Mouse (Mus musculus) inflammation-experienced regulatory T-cells, adult 6 months (primary cell): ENCODE data around the gene Cdt1. TPM values are rescaled to one million over a fixed set of nuclear protein-coding genes. Genes with fewer than 3 reads are reported as not detected.

ENCODE experiments used
- ATAC-seq: one replicate; pipeline ENCODE4 v1.8.0; 2017
- polyA plus RNA-seq, 3 experiments: library from polyadenylated mRNA; unstranded; fragments of 100-300 nt; shearing (Covaris generic); gene quantifications; one replicate each; pipeline ENCODE4 v1.2.1; 2017

The Cdt1 gene
- 10 to 100 TPM; 11.5 to 19.8 (median 11.7) TPM for polyA plus RNA-seq

DNA sequence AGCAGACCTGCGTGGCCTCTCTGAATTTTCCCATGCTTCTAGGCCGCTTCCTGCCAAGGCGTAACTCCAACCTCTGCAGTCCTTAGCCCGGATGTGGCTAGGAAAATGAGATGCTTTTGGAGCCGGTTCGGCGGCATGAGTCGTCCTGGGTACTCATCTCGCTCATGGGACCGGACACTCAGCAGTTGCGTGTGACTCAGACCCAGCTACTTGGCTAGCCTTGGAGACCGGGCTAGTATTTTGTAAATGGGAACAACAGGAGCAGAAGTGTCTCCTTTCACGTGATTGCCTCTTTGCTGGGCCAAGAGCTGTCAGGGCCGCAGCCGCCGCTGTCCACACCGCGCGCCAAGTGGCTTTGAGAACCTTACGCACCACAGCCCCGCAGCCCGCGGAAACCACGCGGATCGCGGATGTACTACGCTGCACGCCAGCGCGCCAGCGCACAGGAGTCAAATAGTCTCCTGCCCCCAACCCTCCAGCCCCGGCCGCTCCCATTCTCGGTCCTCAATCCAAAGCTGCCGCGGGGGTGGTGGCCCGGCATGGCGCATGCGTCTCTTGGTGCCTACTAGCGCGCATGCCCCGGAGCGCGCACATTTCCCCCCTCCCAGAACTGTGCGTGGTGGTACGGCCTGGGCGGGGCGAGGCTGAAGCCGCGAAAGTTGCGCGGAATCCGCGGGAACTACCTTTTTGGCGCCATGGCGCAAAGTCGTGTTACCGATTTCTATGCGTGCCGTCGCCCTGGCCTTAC is at the start of gene Cdt1:
TSS of gene Cdt1 (plus strand) at position 655 of the 748 bp plus-strand sequence.
- ATAC-seq: peak; percentile 84

DNA sequence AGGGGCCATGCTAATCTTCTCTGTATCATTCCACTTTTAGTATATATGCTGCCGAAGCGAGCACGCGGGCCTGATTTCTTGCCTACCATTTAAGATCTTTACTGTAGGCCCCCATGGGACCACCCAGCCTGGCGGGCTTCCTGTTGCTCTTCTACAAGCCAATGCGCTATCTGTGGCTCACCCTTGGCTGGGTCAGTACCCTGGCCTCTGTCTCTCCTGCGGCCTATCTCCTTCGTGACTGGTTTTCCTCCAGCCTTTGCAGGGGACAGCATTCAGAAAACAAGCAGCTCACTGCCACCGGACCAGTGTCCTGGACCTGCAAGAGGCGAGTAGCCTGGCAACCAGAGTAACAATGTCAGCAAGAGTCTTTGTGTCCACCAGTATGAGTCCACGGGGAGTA is 47.2 kb upstream of the Cdt1 start:
- ATAC-seq: no peak

DNA sequence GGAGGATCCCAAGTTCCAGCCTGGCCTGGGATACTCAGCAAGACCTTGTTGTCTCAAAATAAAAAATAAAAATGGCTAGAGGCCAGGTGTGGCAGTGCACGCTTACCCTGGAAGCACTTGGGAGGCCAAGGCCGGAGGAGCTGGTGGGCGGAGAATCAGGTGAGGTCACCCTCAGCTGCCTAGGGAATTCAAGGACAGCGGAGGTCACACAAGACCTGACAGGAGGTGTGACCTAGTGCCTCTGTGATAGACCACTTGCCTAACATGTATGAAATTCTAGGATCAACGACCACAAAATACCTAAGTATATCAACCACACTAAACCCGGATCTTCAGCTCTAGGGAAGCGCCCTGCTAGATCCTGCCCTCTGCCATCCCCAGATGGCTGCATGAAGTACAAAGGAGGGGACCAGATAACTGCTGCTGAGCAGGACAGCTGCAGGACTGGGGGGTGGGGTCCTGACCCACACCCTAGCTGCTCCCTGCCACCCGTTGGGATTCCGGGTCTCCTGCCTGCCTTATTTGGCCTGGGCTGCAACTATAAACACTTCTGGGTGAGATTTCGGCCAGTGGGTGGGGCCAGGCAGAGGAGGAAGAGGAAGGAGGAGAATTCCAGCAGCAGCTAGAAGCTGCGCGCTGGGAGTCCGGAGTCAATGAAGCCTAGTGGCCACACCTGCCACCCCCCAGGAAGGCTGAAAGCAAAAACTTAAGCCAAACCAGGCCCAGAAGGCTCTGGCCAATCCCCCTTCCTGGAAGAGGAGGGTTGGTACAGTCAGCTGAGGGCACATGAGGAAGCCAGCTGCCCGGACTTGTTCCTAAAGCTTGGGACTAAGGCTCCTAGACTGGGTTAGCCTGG is 44.8 kb upstream of the Cdt1 start:
- no peak for ATAC-seq

DNA sequence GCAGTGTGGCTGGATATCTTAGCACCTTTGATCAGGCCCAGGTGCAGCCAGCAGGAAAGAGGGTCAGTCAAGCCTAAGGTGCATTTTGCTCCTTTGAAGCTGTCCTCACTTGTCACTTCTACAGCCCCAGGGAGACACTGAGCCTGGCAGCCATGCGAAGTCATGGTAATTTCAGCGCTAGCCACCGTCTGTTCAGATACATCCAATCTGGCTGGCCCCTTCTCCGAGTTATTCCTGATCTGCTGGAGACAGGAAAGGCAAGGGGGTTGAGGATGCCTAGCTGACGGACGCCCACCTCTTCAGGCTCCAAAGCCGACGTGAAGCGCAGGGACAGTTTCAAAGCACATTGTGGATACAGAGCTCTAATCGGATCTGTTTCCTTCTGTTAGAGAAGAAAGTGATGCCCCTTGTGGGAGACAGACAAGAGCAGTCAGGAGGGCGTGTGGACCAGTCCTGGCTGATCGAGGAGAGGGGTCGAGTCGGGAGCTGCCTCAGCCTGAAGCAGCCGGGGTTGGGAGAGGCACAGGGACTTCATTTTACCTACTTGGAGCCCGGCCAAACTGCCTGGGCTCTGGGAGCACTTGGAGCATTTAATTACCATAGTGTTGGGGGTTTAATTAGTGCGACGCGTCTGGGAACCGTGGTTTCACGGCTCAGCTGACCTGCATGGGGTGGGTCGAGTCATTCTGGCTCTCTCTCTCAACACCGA is 44.0 kb upstream of the Cdt1 start:
- no peak for ATAC-seq

DNA sequence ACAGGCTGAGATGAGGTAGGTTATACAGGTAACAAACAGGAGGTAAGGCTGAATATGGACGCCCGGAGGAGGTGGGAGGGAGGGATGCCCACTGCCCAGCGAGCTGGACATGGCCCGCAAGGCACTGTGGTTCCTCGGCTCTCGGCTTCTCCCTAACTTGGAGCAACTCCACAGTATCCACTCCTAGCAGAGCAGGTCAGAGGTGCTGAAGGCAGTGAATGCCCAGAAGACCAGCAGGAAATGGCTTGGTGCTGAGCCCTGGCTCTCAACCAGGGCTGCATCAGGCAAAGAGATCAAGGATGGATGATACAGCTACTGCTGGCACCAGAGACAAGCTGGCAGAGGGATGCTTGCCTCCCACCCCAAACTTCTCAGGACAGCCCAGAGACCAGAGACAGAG is 43.3 kb upstream of the Cdt1 start:
- no peak for ATAC-seq

DNA sequence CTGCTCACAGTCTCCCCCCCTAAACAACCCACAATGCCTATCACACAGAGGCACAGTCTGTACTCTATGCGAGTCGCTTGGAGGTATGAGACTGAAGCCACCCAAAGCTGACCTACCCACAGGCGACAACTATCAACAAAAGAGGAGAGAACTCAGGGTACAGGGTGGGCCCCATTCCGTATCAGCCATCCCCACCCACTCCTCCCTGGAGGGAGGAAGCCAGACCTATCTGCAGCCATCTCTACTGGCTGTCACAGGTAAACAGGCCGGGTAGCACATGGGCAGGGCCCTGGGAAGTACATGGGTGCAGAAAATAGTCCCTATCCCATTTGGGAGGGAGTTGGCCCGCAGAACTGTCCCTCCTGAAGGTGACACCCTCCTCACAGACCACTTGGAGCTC is 42.8 kb upstream of the Cdt1 start:
- no peak for ATAC-seq

DNA sequence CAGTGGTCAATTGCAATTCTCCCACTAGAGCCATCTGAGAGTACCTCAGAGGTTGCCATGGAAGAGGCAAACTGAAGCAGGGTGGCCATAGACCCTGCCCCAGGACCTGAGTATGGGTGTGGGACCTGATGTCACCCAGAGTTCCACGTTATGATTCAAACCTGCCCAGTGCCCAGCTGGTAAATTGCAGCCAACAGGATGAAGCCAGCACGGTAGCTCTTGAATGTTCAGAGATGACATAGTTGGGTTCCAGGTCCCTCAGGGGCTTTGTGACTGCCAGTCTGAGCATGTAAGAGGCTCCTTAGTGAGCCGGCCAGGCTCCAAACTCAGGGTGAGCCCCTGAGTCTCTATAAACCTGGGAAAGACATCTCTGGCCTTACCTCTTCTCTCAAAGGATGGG is 41.7 kb upstream of the Cdt1 start:
- no peak for ATAC-seq

DNA sequence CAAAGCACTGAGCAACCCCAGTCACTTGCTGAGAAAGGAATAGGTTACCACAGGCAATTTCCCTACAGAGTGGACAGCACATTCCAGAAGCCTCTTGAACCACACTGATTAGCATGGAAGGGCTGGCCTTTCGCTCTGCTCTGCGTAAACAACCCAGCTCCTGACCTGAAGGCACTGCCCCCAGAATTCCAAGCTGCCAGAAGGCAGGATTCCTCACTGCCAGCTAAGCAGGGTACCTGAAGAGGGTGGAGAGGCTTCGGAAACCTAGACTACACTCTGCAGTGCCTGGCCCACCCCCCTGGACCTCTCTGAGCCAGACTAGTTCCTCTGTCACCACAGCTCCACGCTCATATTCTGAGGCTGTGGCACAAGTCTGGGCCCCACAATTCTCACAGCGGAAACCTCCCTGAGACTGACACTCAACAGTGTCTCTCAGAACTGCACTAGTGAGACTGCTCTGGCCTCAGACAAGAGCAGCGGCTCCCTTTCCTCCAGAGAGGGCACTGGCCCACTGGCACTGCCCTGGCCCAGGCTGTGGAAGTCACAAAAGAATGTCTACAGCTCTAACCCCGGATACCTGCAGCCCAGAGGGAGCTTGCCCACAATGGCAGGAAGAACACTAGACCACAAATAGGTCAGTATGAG is 41.2 kb upstream of the Cdt1 start:
- ATAC-seq: no peak

DNA sequence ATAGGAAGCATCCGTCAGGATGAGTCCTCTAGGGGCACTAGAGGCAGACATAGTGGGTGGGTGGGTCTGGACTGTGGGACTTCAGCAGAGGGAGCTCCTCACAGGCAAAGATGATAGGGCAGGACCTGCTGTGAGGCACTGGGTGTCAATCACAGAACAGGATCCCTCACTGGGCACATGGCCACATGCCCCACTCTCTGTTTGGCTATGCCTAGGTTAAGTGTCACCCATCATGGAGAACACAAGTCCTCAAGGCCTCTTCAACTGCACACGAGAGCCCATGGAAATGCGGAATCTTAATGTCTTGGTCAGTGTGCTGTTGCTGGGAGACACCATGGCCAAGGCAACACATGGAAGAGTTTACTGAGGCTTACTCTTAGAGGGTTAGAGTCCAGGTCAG is 39.9 kb upstream of the Cdt1 start:
- ATAC-seq: no peak

DNA sequence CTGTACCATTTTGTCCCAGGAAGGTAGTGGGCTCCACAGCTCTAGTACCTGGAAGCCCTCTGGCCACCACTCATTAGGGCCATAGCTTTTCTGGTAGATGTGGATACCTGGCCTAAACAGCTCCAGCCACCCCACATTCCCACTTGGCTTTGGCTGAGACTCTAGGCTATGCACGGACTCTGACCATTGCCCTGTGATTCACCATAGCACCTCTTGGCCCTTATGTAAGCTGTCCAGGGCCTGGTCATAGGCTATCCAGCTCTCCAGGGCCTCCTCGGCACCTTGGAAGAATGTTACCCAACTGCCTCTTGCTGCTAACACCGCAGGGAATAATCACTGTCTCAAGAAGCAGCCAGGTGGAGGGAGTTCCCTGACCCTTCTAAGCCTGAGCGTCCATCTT is 38.7 kb upstream of the Cdt1 start:
- ATAC-seq: no peak

DNA sequence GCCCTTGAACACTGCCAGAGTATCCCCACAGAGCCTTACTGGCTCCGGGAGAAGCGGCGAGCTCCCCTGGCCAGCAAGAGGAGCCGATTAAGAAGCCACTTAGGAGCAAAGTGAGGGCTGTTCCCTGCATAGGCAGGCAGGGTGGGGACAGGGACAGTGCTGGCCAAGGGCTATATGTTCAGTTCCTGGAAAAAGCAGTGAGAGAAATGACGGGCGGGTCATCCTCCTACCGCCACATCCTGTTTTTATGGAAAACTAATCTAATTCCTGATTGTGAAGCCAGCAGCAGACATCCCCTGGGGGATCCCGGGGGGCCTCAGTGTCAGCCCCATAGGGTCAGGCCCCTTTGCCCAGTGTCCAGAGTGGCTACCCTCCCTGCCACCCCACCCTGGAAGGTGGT is 36.5 kb upstream of the Cdt1 start:
- no peak for ATAC-seq

DNA sequence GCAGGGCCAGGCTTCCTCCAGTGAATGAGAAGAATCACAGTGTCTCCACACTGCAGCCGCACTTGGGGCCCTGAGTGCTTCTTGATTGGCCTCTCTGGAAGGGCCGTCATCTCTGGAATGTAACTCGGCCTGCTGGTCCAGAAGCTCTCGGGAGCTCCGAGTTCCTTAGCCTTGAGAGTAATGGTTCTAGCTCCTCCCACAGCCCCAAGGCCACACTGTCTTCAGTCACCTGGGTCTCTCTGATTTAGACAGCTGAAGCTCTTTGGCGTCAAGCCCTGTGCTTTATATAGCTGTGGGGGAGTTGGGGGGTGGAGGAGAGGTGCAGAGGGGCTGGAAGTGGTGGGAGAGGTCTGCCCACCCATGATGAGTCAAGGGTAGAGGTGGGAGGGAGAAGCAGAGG is 30.8 kb upstream of the Cdt1 start:
- no peak for ATAC-seq

DNA sequence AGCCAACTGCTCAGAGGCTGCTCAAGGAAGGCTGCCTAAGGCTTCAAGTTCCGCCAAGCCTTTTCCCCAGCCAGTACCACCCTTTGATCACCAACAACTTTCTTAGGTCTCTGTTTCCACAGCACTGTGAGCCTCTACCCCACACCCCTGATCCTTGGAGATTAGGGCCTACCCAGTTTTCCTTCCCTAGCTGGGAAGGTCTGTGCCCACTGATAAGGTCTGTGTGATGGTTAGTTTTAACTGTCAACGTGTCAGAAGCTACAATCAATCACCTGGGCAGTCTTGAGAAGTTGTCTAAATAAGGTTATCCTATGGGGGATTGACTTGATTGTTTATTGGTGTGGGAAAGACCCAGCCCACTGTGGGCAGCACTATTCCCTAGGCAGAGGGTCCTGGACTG is 30.0 kb upstream of the Cdt1 start:
- ATAC-seq: no peak

DNA sequence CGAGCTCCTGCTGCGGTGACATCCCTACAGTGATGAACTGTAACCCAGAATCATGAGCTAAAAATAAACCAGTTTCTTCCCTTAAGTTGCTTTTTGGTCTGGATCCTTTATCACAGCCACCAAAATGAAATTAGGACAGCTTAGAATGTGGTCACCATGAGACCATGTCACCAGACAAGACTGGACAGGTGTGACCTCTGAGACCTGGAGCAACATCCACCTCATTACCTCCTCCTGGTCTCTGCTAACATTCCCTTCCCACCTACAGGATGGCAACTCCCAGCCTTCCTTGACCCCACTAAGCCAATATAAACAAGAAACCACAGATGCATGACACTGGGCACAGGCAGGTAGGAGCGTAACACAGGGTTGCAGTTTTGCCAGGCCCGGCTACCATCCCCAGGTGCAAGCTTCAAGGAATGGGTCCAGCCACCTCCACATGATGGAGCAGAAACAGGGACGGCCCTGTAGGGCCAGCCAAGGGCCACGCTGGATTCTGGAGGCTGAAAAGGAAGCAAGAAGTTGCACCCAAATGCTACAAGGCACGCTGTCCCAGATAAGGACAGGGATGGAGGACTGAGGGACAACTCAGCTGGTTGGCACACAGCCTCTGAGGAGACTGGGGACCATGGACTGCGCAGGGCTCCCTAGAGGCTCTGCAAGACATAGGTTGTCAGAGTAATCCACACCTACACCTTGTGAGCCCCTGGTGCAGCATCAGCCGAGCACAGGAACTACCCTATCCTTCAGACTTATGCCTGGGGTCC is 29.3 kb upstream of the Cdt1 start:
- ATAC-seq: no peak

DNA sequence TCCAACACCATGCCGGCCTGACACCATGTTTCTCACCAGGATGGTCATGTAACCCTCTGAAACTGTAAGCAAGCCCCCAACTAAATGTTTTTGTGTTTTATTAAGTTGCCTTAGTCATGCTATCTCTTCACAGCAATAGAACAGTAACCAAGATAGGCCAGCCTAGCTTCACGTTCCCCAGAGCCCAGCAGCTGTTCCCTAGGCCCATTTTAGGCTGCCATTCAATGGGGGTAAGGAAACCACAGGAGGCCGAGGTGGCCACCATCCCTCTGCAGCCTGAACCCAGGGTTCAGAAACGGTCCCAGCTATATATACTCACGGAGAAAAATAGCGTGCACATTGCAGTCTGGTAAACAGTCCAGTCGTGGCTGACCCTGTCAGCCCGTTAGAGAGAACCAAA is 23.7 kb upstream of the Cdt1 start:
- no peak for ATAC-seq

DNA sequence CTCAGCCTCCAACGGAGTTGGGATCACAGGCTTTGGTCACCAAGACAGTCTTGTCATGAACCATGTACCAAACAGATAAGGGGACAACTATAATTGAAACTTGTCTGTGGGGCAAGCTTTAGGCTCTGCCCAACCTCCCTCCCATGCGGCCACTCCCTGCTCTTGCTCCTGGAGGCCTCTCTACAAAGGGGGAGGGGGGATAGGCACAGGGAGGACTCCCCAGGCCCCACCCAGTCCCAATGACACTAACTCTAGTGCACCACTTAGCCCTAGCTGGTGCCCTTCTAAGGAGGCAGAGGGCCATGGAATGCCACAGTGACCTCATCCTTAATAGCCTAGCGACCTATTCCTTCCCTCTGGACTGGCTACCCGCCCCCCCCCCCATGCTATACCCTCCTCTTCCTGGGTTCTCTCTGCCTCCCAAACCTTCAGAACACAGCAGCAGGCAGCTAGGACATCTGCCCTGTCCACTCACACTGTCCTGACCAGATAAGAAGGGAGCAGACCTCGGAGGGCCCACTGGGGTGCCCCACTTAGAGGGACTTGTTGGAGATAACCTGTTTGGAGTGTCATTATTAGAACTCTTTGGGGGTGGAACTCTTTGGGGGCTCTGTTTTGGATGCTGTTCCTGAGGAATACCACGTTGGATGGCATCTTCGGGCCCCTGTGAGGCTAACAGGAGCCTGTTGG is 21.6 kb upstream of the Cdt1 start:
- ATAC-seq: no peak

DNA sequence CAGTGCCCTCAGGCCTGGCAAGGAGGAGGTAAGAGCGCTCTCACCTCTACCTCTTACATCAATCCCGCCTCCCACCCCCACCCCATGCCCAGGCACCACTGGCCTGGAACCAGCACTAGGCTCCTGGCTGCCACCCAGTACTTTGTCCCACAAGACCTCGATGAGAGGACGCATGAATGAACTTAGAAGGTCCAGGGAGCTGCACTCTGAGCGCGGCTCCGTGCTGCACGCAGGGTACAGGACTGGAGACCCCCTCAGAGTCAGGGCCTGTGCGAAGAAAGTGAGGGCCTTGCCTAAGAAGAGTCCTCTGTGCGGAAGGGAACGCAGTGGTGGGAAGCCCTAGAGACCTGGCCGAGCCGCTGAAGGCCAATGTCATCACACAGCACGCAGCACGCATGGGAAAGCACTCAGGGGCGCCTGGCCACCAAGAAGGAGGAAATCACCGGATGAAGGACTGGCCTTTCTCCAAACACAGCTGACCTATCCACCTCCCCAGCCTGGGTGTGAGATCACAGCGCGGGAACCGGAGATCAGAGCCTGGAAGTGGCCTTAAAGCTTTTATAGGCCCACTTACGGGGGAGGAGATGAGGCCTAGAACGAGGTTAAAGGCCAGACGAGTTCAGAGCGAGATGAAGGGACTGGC is 20.9 kb upstream of the Cdt1 start:
- ATAC-seq: no peak

DNA sequence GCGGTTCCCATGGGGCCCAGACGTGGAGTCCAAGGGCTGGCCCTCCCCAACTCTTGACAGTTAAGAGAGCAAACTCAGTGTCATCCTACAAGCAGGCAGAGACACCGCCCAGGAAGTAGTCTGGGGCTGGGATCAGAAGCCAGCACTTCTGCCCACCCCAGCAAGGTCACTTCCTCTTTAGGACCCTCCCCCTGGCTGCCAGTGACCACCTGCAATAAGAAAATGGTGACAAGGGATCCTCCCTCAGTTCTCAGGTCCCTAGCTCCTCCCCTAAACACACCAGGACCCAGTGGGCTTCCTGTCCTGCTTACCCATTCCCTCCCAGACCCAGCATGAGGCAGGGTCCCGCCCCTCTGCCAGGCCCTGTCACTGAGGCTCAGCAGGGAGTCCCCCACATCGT is 20.0 kb upstream of the Cdt1 start:
- ATAC-seq: peak; percentile 50

DNA sequence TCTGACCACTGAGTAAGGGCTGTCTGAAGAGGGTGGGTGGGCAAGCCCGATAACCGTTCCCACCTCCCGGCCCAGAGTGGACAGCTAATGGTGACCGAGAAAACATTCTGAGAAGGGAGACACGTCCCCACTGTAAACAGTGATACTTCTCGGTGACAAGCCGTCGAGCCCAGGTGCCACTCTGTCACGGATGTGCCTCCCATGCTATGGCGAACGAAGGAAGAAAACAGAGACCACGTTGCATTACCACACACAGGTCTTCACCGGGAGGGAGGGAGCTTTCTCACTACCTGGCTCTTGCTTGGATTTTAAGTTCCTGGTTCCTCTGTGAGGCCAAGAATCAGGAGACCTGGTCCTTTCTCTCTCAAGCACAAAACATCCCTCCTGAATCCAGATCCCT is 19.5 kb upstream of the Cdt1 start:
- no peak for ATAC-seq

DNA sequence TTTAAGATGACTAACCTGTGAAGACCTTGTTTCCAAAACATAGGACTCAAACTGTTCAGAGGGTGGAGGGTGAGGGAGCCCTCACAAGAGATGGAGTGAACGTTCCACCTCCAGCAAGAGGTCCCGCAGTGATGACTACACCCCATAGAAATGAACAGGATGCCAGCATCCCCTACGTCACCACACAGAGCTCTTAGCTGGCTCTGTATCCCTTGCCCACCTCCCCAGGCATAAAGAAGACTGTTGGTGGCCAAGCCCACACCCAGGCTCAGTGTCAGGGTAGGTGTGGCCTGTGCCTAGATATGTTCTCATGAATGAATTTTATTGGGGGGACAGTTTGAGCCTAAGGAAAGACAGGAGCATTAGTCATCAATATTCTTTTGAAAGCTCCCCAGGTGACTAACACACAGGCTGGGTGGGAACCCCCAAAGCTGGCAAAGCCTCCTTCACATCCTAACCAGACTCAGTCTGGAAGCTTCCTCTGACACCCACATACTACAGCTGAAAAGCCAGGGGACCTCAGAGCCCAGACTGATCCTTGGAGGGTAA is 18.9 kb upstream of the Cdt1 start:
- ATAC-seq: peak; percentile 35
